33 mouse cellular contexts compared by ENCODE assay signal in the genomic region with DNA sequence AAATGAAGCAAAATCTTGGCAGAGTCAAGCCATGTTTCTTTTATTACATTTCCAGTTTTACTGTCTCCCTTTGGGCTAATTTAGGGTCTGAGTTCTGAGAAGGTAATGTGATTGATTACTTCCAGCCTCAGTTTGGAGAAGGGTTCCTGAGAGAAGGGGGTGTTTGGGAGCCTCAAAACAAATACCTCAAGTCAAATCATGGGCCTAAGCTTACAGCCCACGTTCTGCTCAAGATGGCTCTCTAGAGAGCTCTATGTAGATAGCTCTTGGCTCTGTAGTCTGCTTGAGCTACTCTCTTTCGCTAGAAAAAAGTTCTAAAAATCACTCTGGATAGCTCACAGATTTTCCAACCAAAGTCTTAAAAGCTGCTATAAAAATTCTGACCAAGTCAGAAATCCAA. TPM values are rescaled to one million over a fixed set of nuclear protein-coding genes. Genes with fewer than 3 reads are reported as not detected.
"Had no signal": no experiment of that assay in that cellular context is flagged by ENCODE, and none has a peak within 500 bp of the region (broad histone marks: within the 10 kb centered on the region; RNA-seq: fewer than 3 reads in every experiment).

No protein-coding gene starts in this region.

- H3K9me3 ChIP-seq: embryonic facial prominence, embryonic 10.5 days; embryonic facial prominence, embryonic 12.5 days; embryonic facial prominence, embryonic 13.5 days; embryonic facial prominence, embryonic 15.5 days; forebrain, embryonic 10.5 days; forebrain, embryonic 12.5 days; forebrain, embryonic 13.5 days; forebrain, embryonic 15.5 days had no signal

- H3K27me3 ChIP-seq: embryonic facial prominence, embryonic 12.5 days; embryonic facial prominence, embryonic 13.5 days; embryonic facial prominence, embryonic 15.5 days; forebrain, embryonic 12.5 days; forebrain, embryonic 13.5 days; forebrain, embryonic 15.5 days had no signal

- H3K4me3 ChIP-seq: embryonic facial prominence, embryonic 10.5 days; embryonic facial prominence, embryonic 12.5 days; embryonic facial prominence, embryonic 13.5 days; embryonic facial prominence, embryonic 15.5 days; erythroblast, embryonic 14.5 days; forebrain, embryonic 10.5 days; forebrain, embryonic 12.5 days; forebrain, embryonic 13.5 days; forebrain, embryonic 15.5 days; gastrocnemius, adult 2 months; heart, adult 2 months had no signal

- H3K27ac ChIP-seq: embryonic facial prominence, embryonic 10.5 days; embryonic facial prominence, embryonic 12.5 days; embryonic facial prominence, embryonic 13.5 days; embryonic facial prominence, embryonic 15.5 days; forebrain, embryonic 10.5 days; forebrain, embryonic 12.5 days; forebrain, embryonic 13.5 days; forebrain, embryonic 15.5 days; gastrocnemius, adult 2 months; heart, adult 2 months had no signal

- H3K4me2 ChIP-seq: embryonic facial prominence, embryonic 12.5 days; embryonic facial prominence, embryonic 13.5 days; embryonic facial prominence, embryonic 15.5 days; forebrain, embryonic 12.5 days; forebrain, embryonic 13.5 days; forebrain, embryonic 15.5 days had no signal

- H3K4me1 ChIP-seq: embryonic facial prominence, embryonic 10.5 days; embryonic facial prominence, embryonic 12.5 days; embryonic facial prominence, embryonic 13.5 days; embryonic facial prominence, embryonic 15.5 days; forebrain, embryonic 10.5 days; forebrain, embryonic 12.5 days; forebrain, embryonic 13.5 days; forebrain, embryonic 15.5 days had no signal

- ATAC-seq: forebrain, embryonic 13.5 days; forebrain, embryonic 14.5 days; forebrain, embryonic 15.5 days; forebrain, embryonic 16.5 days; forebrain, postnatal 0 days had no signal

- H3K9ac ChIP-seq: embryonic facial prominence, embryonic 12.5 days; embryonic facial prominence, embryonic 13.5 days; embryonic facial prominence, embryonic 15.5 days; forebrain, embryonic 12.5 days; forebrain, embryonic 13.5 days; forebrain, embryonic 15.5 days; forebrain, postnatal 0 days had no signal

- H3K36me3 ChIP-seq: embryonic facial prominence, embryonic 10.5 days; embryonic facial prominence, embryonic 12.5 days; embryonic facial prominence, embryonic 13.5 days; embryonic facial prominence, embryonic 15.5 days; forebrain, embryonic 10.5 days; forebrain, embryonic 12.5 days; forebrain, embryonic 15.5 days had no signal

- DNase-seq: cerebellum, adult 2 months; cerebellum, adult 8-10 months; cerebellum, adult 9-10 months; cerebellum, adult 9-11 months; cerebellum, postnatal 10 days; cerebellum, postnatal 14 days; cerebellum, postnatal 25 days; cerebellum, postnatal 36 days; embryo, embryonic 11 days; forebrain, postnatal 0 days; gastrocnemius, adult 2 months; gastrocnemius, postnatal 10 days; gastrocnemius, postnatal 14 days; gastrocnemius, postnatal 25 days; gastrocnemius, postnatal 36 days; heart, adult 18-20 months; heart, adult 2 months had no signal

RNA-seq across cellular contexts. Expression of a gene that starts 7.8 kb away (rescaled TPM):
- polyA plus RNA-seq: cerebellum, adult 2 months; embryonic facial prominence, embryonic 10.5 days; embryonic facial prominence, embryonic 11.5 days; embryonic facial prominence, embryonic 12.5 days; embryonic facial prominence, embryonic 13.5 days; erythroblast, embryonic 14.5 days; forebrain, embryonic 10.5 days; forebrain, embryonic 11.5 days; forebrain, embryonic 12.5 days; forebrain, embryonic 13.5 days; forebrain, embryonic 14.5 days; forebrain, embryonic 15.5 days; forebrain, embryonic 16.5 days; forebrain, postnatal 0 days; frontal cortex, adult 2 months; gonadal fat pad, adult 2 months; heart, adult 2 months had no signal

RNA-seq across cellular contexts. Expression of a gene that starts 28.9 kb away (rescaled TPM):
- polyA plus RNA-seq: cerebellum, adult 2 months; cortical plate, adult 2 months; embryonic facial prominence, embryonic 10.5 days; embryonic facial prominence, embryonic 12.5 days; embryonic facial prominence, embryonic 13.5 days; erythroblast, embryonic 14.5 days; forebrain, embryonic 10.5 days; forebrain, embryonic 11.5 days; forebrain, embryonic 12.5 days; forebrain, embryonic 13.5 days; forebrain, embryonic 14.5 days; forebrain, embryonic 15.5 days; forebrain, embryonic 16.5 days; forebrain, postnatal 0 days; frontal cortex, adult 2 months; gonadal fat pad, adult 2 months; heart, adult 2 months had no signal
